Mouse (Mus musculus) large intestine, adult 2 months (tissue): ENCODE measurements around the gene Slc4a5. TPM values are rescaled to one million over a fixed set of nuclear protein-coding genes. Genes with fewer than 3 reads are reported as not detected.

Source experiments
- DNase-seq: peaks from one replicate; pipeline ENCODE4 v3.0.0-alpha.2; 2012; ENCODE audit warnings: low read depth, low spot score
- WGBS: fragments of 180-500 bp; shearing (Covaris S2); methylation state at CpG from one replicate; pipeline ENCODE4 v1.1.7; 2018; 5-methylcytosine and 5-hydroxymethylcytosine counted together
- polyA plus RNA-seq: library from polyadenylated mRNA; depleted of rRNA; stranded (reverse); fragments of >200 nt; gene quantifications from 2 replicates; pipeline ENCODE4 v1.2.3, GENCODE M21; 2012

Gene Slc4a5
- polyA plus RNA-seq, 1 experiment: 0.88 TPM

- no peak for DNase-seq
- WGBS: 31% methylated on average over 7 of the region's 7 CpGs
These were observed 81.0 kb downstream of the Slc4a5 start for GRCm38 (mm10) chr6:83300447-83301229.

- no peak for DNase-seq
- WGBS: 70% methylated on average over 2 of the region's 2 CpGs
These were observed 81.7 kb downstream of the Slc4a5 start for GRCm38 (mm10) chr6:83301294-83301693.

GRCm38 (mm10) chr6:83302264-83302663 is 82.6 kb downstream of the Slc4a5 start:
- 77% methylated on average over 5 of the region's 5 CpGs for WGBS
- DNase-seq: no peak

GRCm38 (mm10) chr6:83309017-83309416 is 89.4 kb downstream of the Slc4a5 start:
- 83% methylated on average over 7 of the region's 7 CpGs for WGBS
- DNase-seq: no peak

- 85% methylated on average over 11 of the region's 11 CpGs for WGBS
- DNase-seq: no peak
These were observed 91.6 kb downstream of the Slc4a5 start for GRCm38 (mm10) chr6:83311206-83311605.

- no peak for DNase-seq
- 37% methylated on average over 7 of the region's 7 CpGs for whole genome bisulfite sequencing
These were observed 92.4 kb downstream of the Slc4a5 start for GRCm38 (mm10) chr6:83312021-83312420.

GRCm38 (mm10) chr6:83312514-83312913 is 92.9 kb downstream of the Slc4a5 start:
- 88% methylated on average over 8 of the region's 8 CpGs for WGBS
- DNase-seq: no peak

GRCm38 (mm10) chr6:83315293-83315692 is 95.7 kb downstream of the Slc4a5 start:
- DNase-seq: no peak

- DNase-seq: no peak
These were observed 96.4 kb downstream of the Slc4a5 start for GRCm38 (mm10) chr6:83316022-83316421.

GRCm38 (mm10) chr6:83317108-83317741 is 97.6 kb downstream of the Slc4a5 start:
- WGBS: under 1% methylated on average over 52 of the region's 52 CpGs
- peak; percentile 61 for DNase-seq

More at GRCm38 (mm10) chr6:83316022-83316421, 96.4 kb downstream of the Slc4a5 start:
- WGBS: 5% methylated on average over 10 of the region's 10 CpGs

GRCm38 (mm10) chr6:83321927-83322326 is 102.3 kb downstream of the Slc4a5 start:
- WGBS: 60% methylated on average over 1 of the region's 1 CpGs
- no peak for DNase-seq

GRCm38 (mm10) chr6:83322794-83323193 is 103.2 kb downstream of the Slc4a5 start:
- WGBS: 65% methylated on average over 2 of the region's 2 CpGs
- no peak for DNase-seq

GRCm38 (mm10) chr6:83323652-83324419 is 104.2 kb downstream of the Slc4a5 start:
- no peak for DNase-seq
- WGBS: 86% methylated on average over 8 of the region's 8 CpGs

- 1% methylated on average over 65 of the region's 65 CpGs for WGBS
- DNase-seq: peak; percentile 95
These were observed 106.1 kb downstream of the Slc4a5 start, which contains the start of the genes Mthfd2 and Mob1a for GRCm38 (mm10) chr6:83325525-83326393. Gene Mthfd2, minus strand, starts transcription at chr6:83325908. Gene Mob1a, plus strand, starts transcription at chr6:83326016.

- WGBS: 0% methylated on average over 6 of the region's 6 CpGs
These were observed 106.7 kb downstream of the Slc4a5 start for GRCm38 (mm10) chr6:83326394-83326736.

GRCm38 (mm10) chr6:83326761-83327160 is 107.1 kb downstream of the Slc4a5 start:
- 31% methylated on average over 6 of the region's 6 CpGs for WGBS
- no peak for DNase-seq

More at GRCm38 (mm10) chr6:83326394-83326736, 106.7 kb downstream of the Slc4a5 start:
- DNase-seq: no peak

- DNase-seq: no peak
These were observed 108.1 kb downstream of the Slc4a5 start for GRCm38 (mm10) chr6:83327591-83328190.

GRCm38 (mm10) chr6:83341387-83341786 is 121.8 kb downstream of the Slc4a5 start:
- no peak for DNase-seq
- WGBS: 71% methylated on average over 3 of the region's 3 CpGs

More at GRCm38 (mm10) chr6:83327591-83328190, 108.1 kb downstream of the Slc4a5 start:
- 88% methylated on average over 3 of the region's 3 CpGs for WGBS

- no peak for DNase-seq
- WGBS: 94% methylated on average over 2 of the region's 2 CpGs
These were observed 123.3 kb downstream of the Slc4a5 start for GRCm38 (mm10) chr6:83342957-83343356.
